ENCODE assay signal across 11 mouse cellular contexts in genomic region chr10:60931891-60932378, GRCm38 (mm10).
DNase-seq lines count a peak whose midpoint lies in the region; ATAC-seq and TF ChIP-seq lines count a peak whose summit lies in the region.
"Had no signal": no experiment of that assay in that cellular context is flagged by ENCODE, and none has a peak within 500 bp of the region (broad histone marks: within the 10 kb centered on the region; RNA-seq: fewer than 3 reads in every experiment).

No protein-coding gene starts in this region.

- H3K36me3 ChIP-seq in CH12.LX (replicated peaks in 1 of 2; ENCODE audit: control insufficient read depth in 1 of 2, insufficient read depth in 1 of 2, low read length in 1 of 2), result no peaks in the 10 kb centered on the region
- no peaks in the 10 kb centered on the region for H3K36me3 ChIP-seq in embryonic facial prominence, embryonic 15.5 days

- no peak overlapping the region for H3K9ac ChIP-seq in CH12.LX (ENCODE audit: insufficient read depth, low read depth)
- no peak overlapping the region for H3K9ac ChIP-seq in embryonic facial prominence, embryonic 15.5 days

- TF ChIP-seq CTCF in CH12.LX (conservative IDR thresholded peaks at IDR 0.05 in 1 of 2, IDR thresholded peaks at IDR 0.05 in 1 of 2; ENCODE audit: low read depth in 2 of 2, low read length in 2 of 2), result no peak

- no peak overlapping the region for H3K4me2 ChIP-seq in CH12.LX (ENCODE audit: insufficient read depth, low read depth, poor library complexity, severe bottlenecking)
- H3K4me2 ChIP-seq in embryonic facial prominence, embryonic 15.5 days (replicated peaks), result 0 out of 2 replicates have a peak overlapping the region, but pooled peaks have one; percentile 0

- no peaks in the 10 kb centered on the region for H3K79me2 ChIP-seq in CH12.LX (replicated peaks; ENCODE audit: control insufficient read depth, extremely low read depth, insufficient read depth, poor library complexity, severe bottlenecking)

- TF ChIP-seq RAD21 in CH12.LX (IDR thresholded peaks at IDR 0.05; ENCODE audit: low read depth, low read length), result no peak

- TF ChIP-seq EP300 in CH12.LX (IDR thresholded peaks at IDR 0.05; ENCODE audit: low read length), result no peak

- no peaks in the 10 kb centered on the region for H3K9me3 ChIP-seq in CH12.LX (replicated peaks; ENCODE audit: low read length)
- no peaks in the 10 kb centered on the region for H3K9me3 ChIP-seq in embryonic facial prominence, embryonic 15.5 days (replicated peaks)

- no peak for TF ChIP-seq POLR2A in CH12.LX (IDR thresholded peaks at IDR 0.05; ENCODE audit: low read depth, low read length)

- H3K4me3 ChIP-seq in CH12.LX (replicated peaks in 1 of 3; ENCODE audit: low read depth in 2 of 3, low read length in 2 of 3, poor library complexity in 1 of 3), result no peak overlapping the region
- no peak overlapping the region for H3K4me3 ChIP-seq in embryonic facial prominence, embryonic 15.5 days (replicated peaks)

- peak; percentile 18 for DNase-seq in layer of hippocampus, adult 11-12 months (ENCODE audit: low spot score)
- DNase-seq in layer of hippocampus, postnatal 14 days (ENCODE audit: low spot score in 2 of 2), result no peak
- DNase-seq in CH12.LX (ENCODE audit: extremely low read depth), result no peak
- DNase-seq in lung, postnatal 4 days, result peak; percentile 32 to 49
- DNase-seq in cerebellum, adult 11-12 months, result no peak
- DNase-seq in yolk sac, embryonic 10.5 days (ENCODE audit: low spot score), result no peak
- DNase-seq in urinary bladder, postnatal 14 days (ENCODE audit: low spot score), result no peak
- DNase-seq: cerebellum, adult 8-10 months; kidney, adult 11 months had no signal

- peaks cover 87% of the 10 kb centered on the region for H3K27me3 ChIP-seq in CH12.LX (replicated peaks)
- H3K27me3 ChIP-seq in embryonic facial prominence, embryonic 15.5 days, result peaks cover 10% of the 10 kb centered on the region
- H3K27me3 ChIP-seq: Patski had no signal

- 45% methylated on average over 22 of the region's 22 CpGs for WGBS in embryonic facial prominence, embryonic 15.5 days

- no peak for ATAC-seq in embryonic facial prominence, embryonic 15.5 days (ENCODE audit: insufficient number of reproducible peaks, low FRiP score, low TSS enrichment, low read depth)
- ATAC-seq: Patski had no signal

- H3K4me1 ChIP-seq in CH12.LX (ENCODE audit: control insufficient read depth in 1 of 2, insufficient read depth in 2 of 2), result peaks cover 0 to 6% of the 10 kb centered on the region in 2 experiments; a peak in 2 of 4 replicates
- peaks cover 16% of the 10 kb centered on the region for H3K4me1 ChIP-seq in embryonic facial prominence, embryonic 15.5 days

- dilution Hi-C loops in CH12.LX (cut with MboI; ENCODE audit: extremely low pct_ligation_motif_present, extremely low pct_unique_long_range_greater_than_20kb, low sequenced_read_pairs), result no loop called here

- H3K27ac ChIP-seq in CH12.LX (ENCODE audit: insufficient read depth, low read depth), result no peak overlapping the region
- H3K27ac ChIP-seq in embryonic facial prominence, embryonic 15.5 days (replicated peaks), result no peak overlapping the region

- in situ Hi-C loops in CH12.LX (cut with MboI; ENCODE audit: low pct_ligation_motif_present, low pct_unique_long_range_greater_than_20kb, low sequenced_read_pairs), result no loop called here

TF ChIP-seq in CH12.LX, 34 proteins besides CTCF, POLR2A, EP300 and RAD21:
- TF ChIP-seq BHLHE40 (IDR thresholded peaks at IDR 0.05; ENCODE audit: low read depth, low read length), result peak; percentile 85
- no peak for TF ChIP-seq HCFC1 (IDR thresholded peaks at IDR 0.05; ENCODE audit: low read depth, low read length)
- no peak for TF ChIP-seq ZKSCAN1 (IDR thresholded peaks at IDR 0.05; ENCODE audit: borderline replicate concordance, low read depth, low read length)

Comparison
In these comparisons a context has a peak if more than half of its experiments do, and no peak if none do; other contexts are left out.
1. DNase-seq: peak in layer of hippocampus, adult 11-12 months (single experiment) and lung, postnatal 4 days (2 of 2); none in layer of hippocampus, postnatal 14 days (0 of 2), CH12.LX (single experiment), cerebellum, adult 11-12 months (single experiment), yolk sac, embryonic 10.5 days (single experiment) and urinary bladder, postnatal 14 days (single experiment).